20 mouse cellular contexts compared by ENCODE assay signal in genomic region chr1:113204019-113204418, GRCm38 (mm10).
DNase-seq lines count a peak whose midpoint lies in the region; ATAC-seq and TF ChIP-seq lines count a peak whose summit lies in the region.
"Had no signal": no experiment of that assay in that cellular context is flagged by ENCODE, and none has a peak within 500 bp of the region (broad histone marks: within the 10 kb centered on the region; RNA-seq: fewer than 3 reads in every experiment).

No protein-coding gene starts in this region.

- TF ChIP-seq RAD21 in CH12.LX (IDR thresholded peaks at IDR 0.05; ENCODE audit: low read depth, low read length) = no peak

- TF ChIP-seq POLR2A in CH12.LX (IDR thresholded peaks at IDR 0.05; ENCODE audit: low read depth, low read length) = no peak

- no peak for TF ChIP-seq CTCF in CH12.LX (conservative IDR thresholded peaks at IDR 0.05 in 1 of 2, IDR thresholded peaks at IDR 0.05 in 1 of 2; ENCODE audit: low read depth in 2 of 2, low read length in 2 of 2)

- in situ Hi-C loops in CH12.LX (cut with MboI; ENCODE audit: low pct_ligation_motif_present, low pct_unique_long_range_greater_than_20kb, low sequenced_read_pairs) (no loop called here), ES-E14 (cut with MboI; ENCODE audit: low sequenced_read_pairs in 2 of 2, unreplicated experiment in 2 of 2) (no loop called here)

- H3K36me3 ChIP-seq in CH12.LX (replicated peaks in 1 of 2; ENCODE audit: control insufficient read depth in 1 of 2, insufficient read depth in 1 of 2, low read length in 1 of 2) = no peaks in the 10 kb centered on the region
- no peaks in the 10 kb centered on the region for H3K36me3 ChIP-seq in ES-E14 (ENCODE audit: control insufficient read depth, insufficient read depth, low read length, poor library complexity, severe bottlenecking)
- no peaks in the 10 kb centered on the region for H3K36me3 ChIP-seq in kidney, embryonic 14.5 days (ENCODE audit: control insufficient read depth, insufficient read depth, low read length)
- H3K36me3 ChIP-seq: G1E had no signal

- no peak for DNase-seq in CH12.LX (ENCODE audit: extremely low read depth)
- DNase-seq in ES-E14 (ENCODE audit: low read depth, low spot score) = no peak
- no peak for DNase-seq in kidney, postnatal 10 days
- DNase-seq: adrenal gland, adult 2 months; adrenal gland, adult 8-10 months; adrenal gland, postnatal 10 days; adrenal gland, postnatal 14 days; adrenal gland, postnatal 25 days; adrenal gland, postnatal 36 days; B cell, adult 2 months; cerebellum, adult 11 months; cerebellum, adult 11-12 months; cerebellum, adult 18-20 months; cerebellum, adult 2 months; cerebellum, adult 8-10 months had no signal

- H3K27ac ChIP-seq in CH12.LX (ENCODE audit: insufficient read depth, low read depth) = no peak overlapping the region
- no peak overlapping the region for H3K27ac ChIP-seq in ES-E14 (ENCODE audit: insufficient read depth, low read depth, low read length, poor library complexity, severe bottlenecking)
- no peak overlapping the region for H3K27ac ChIP-seq in kidney, embryonic 14.5 days (ENCODE audit: low read depth, low read length)

- H3K4me2 ChIP-seq in CH12.LX (ENCODE audit: insufficient read depth, low read depth, poor library complexity, severe bottlenecking) = no peak overlapping the region
- H3K4me2 ChIP-seq in kidney, embryonic 14.5 days (replicated peaks; ENCODE audit: low read depth, low read length) = no peak overlapping the region

- H3K9me3 ChIP-seq in CH12.LX (replicated peaks; ENCODE audit: low read length) = peaks cover 16% of the 10 kb centered on the region
- no peaks in the 10 kb centered on the region for H3K9me3 ChIP-seq in ES-E14 (ENCODE audit: control insufficient read depth, insufficient read depth, low read depth, low read length)
- H3K9me3 ChIP-seq in kidney, embryonic 14.5 days (ENCODE audit: control insufficient read depth, low read length) = no peaks in the 10 kb centered on the region

- 88% methylated on average over 1 of the region's 1 CpGs for WGBS in kidney, embryonic 14.5 days

- H3K9ac ChIP-seq in CH12.LX (ENCODE audit: insufficient read depth, low read depth) (no peak overlapping the region), ES-E14 (ENCODE audit: insufficient read depth, low read depth, low read length, poor library complexity, severe bottlenecking) (no peak overlapping the region)
- no peak overlapping the region for H3K9ac ChIP-seq in kidney, embryonic 14.5 days (ENCODE audit: low read depth, low read length)

- dilution Hi-C loops in CH12.LX (cut with MboI; ENCODE audit: extremely low pct_ligation_motif_present, extremely low pct_unique_long_range_greater_than_20kb, low sequenced_read_pairs) = no loop called here

- ATAC-seq in kidney, embryonic 14.5 days (ENCODE audit: low FRiP score, low TSS enrichment) = no peak
- ATAC-seq: activated CD4-positive, CD25-positive, alpha-beta regulatory T cell, adult 4 months; CD4-positive, CD25-positive, alpha-beta regulatory T cell, adult 4 months; Patski had no signal

- H3K79me2 ChIP-seq in CH12.LX (replicated peaks; ENCODE audit: control insufficient read depth, extremely low read depth, insufficient read depth, poor library complexity, severe bottlenecking) = no peaks in the 10 kb centered on the region

- no peaks in the 10 kb centered on the region for H3K27me3 ChIP-seq in CH12.LX (replicated peaks)
- no peaks in the 10 kb centered on the region for H3K27me3 ChIP-seq in kidney, embryonic 14.5 days (ENCODE audit: control insufficient read depth, insufficient read depth, low read length)
- H3K27me3 ChIP-seq: Patski had no signal

- no peaks in the 10 kb centered on the region for H3K4me1 ChIP-seq in CH12.LX (ENCODE audit: control insufficient read depth in 1 of 2, insufficient read depth in 2 of 2)
- H3K4me1 ChIP-seq in ES-E14 (ENCODE audit: control insufficient read depth in 2 of 2, insufficient read depth in 2 of 2, low read length in 2 of 2, poor library complexity in 1 of 2) = no peaks in the 10 kb centered on the region
- H3K4me1 ChIP-seq in kidney, embryonic 14.5 days (ENCODE audit: control insufficient read depth, insufficient read depth, low read length) = no peaks in the 10 kb centered on the region

- TF ChIP-seq EP300 in CH12.LX (IDR thresholded peaks at IDR 0.05; ENCODE audit: low read length) = no peak

- H3K4me3 ChIP-seq in CH12.LX (replicated peaks in 1 of 3; ENCODE audit: low read depth in 2 of 3, low read length in 2 of 3, poor library complexity in 1 of 3) = no peak overlapping the region
- no peak overlapping the region for H3K4me3 ChIP-seq in ES-E14 (ENCODE audit: insufficient read depth in 1 of 2, low read depth in 1 of 2, low read length in 2 of 2, poor library complexity in 1 of 2, severe bottlenecking in 1 of 2)
- no peak overlapping the region for H3K4me3 ChIP-seq in kidney, embryonic 14.5 days (ENCODE audit: low read length)

TF ChIP-seq in CH12.LX, 34 proteins besides CTCF, POLR2A, EP300 and RAD21:
- no peak for TF ChIP-seq MEF2A (IDR thresholded peaks at IDR 0.05; ENCODE audit: borderline replicate concordance, low read depth, low read length)
- peak; percentile 55; the same call in 1 of the 2 replicates for TF ChIP-seq MAFK (IDR thresholded peaks at IDR 0.05; ENCODE audit: insufficient replicate concordance, low read length)
- no peak for TF ChIP-seq CHD1 (IDR thresholded peaks at IDR 0.05; ENCODE audit: low read depth, low read length)
- TF ChIP-seq ZC3H11A (IDR thresholded peaks at IDR 0.05; ENCODE audit: low read depth, low read length) = no peak
- TF ChIP-seq ETS1 (conservative IDR thresholded peaks at IDR 0.05; ENCODE audit: low read depth, low read length) = no peak

TF ChIP-seq in ES-E14, 5 proteins besides CTCF, POLR2A, EP300 and RAD21:
- TF ChIP-seq MAFK (IDR thresholded peaks at IDR 0.05; ENCODE audit: insufficient read depth, low read depth, low read length) (peak; percentile 77), CHD2 (IDR thresholded peaks at IDR 0.05; ENCODE audit: low read depth, low read length) (no peak), ZC3H11A (IDR thresholded peaks at IDR 0.05; ENCODE audit: borderline replicate concordance, low read depth, low read length) (no peak)
